Mouse (Mus musculus): ENCODE measurements at regions not wholly inside any gene's neighbourhood (a gene's known extent, or its start where the extent isn't known, plus 50 kb on each side); places are given as distances from the start of the nearest gene placed in this dataset.
"Not testable (repeated sequence)": the region's sequence is repeated elsewhere in the genome, so short reads cannot be mapped to it uniquely, and the experiment has no call there.

GRCm38 (mm10) chr3:18746898-18747297 lies 798.7 kb downstream of the Cypt12 start:
- ATAC-seq (ENCODE audit: low FRiP score): no peak
- no peaks in the 10 kb centered on the region for H3K4me1 ChIP-seq (replicated peaks; ENCODE audit: control insufficient read depth, insufficient read depth, low read length)
- H3K27me3 ChIP-seq (ENCODE audit: control insufficient read depth, insufficient read depth, low read length): no peaks in the 10 kb centered on the region
- no peaks in the 10 kb centered on the region for H3K36me3 ChIP-seq (ENCODE audit: control insufficient read depth, insufficient read depth, low read length)
- H3K4me3 ChIP-seq (ENCODE audit: low read depth, low read length): no peak overlapping the region
- H3K27ac ChIP-seq (ENCODE audit: low read depth, low read length): no peak overlapping the region
- H3K9ac ChIP-seq (ENCODE audit: low read depth, low read length): no peak overlapping the region
- H3K4me2 ChIP-seq (replicated peaks; ENCODE audit: low read depth, low read length): no peak overlapping the region
- WGBS: 59% methylated on average over 2 of the region's 2 CpGs
- H3K9me3 ChIP-seq (ENCODE audit: control insufficient read depth, low read length): no peaks in the 10 kb centered on the region
- DNase-seq (ENCODE audit: low spot score): no peak

- DNase-seq (ENCODE audit: low spot score): no peak
- Histone ChIP-seq H3K9ac (ENCODE audit: low read depth, low read length) (no peak overlapping the region), H3K27me3 (ENCODE audit: control insufficient read depth, insufficient read depth, low read length) (no peaks in the 10 kb centered on the region)
Measured at GRCm38 (mm10) chr3:18751660-18752259, 803.5 kb downstream of the Cypt12 start.

DNA sequence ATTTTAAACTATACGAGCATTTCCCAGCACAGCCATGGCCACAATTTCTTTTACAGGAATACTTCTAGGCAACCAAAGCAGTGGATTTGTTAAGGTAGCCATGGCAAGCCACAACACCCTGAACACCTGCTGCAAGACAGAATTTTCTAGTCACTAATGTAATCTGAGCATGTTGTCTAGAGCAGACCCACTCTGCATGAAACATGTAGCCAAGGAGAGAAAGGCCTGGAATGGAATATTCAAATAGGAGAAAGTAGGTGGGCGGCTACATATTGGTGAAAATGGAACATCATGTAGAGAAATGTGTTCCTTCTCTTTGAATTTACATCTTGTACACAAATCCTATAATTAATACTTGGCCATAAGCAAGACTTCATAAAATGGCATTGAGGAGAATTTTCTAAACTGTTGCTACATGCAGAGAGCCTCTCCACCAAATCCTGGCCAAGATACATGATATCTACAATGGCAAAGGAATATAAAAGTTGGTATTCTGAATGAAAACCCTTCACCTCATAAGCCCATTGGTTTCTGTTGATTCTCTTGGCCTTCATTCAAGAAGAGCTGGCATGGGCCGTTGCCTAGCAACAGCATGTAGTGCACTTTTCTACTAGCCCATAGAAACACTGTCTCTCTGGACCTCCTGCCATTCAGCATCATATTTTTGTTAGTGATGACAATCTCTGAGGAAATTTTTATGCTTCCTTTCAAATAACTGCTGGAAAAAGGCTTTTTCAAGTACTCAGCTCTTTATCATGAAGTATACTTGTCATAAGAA lies 816.3 kb downstream of the Cypt12 start:
- no peaks in the 10 kb centered on the region for H3K4me1 ChIP-seq (replicated peaks; ENCODE audit: control insufficient read depth, insufficient read depth, low read length)
- no peaks in the 10 kb centered on the region for H3K27me3 ChIP-seq (ENCODE audit: control insufficient read depth, insufficient read depth, low read length)
- ATAC-seq (ENCODE audit: low FRiP score): no peak
- H3K4me3 ChIP-seq (ENCODE audit: low read depth, low read length): no peak overlapping the region
- H3K36me3 ChIP-seq (ENCODE audit: control insufficient read depth, insufficient read depth, low read length): no peaks in the 10 kb centered on the region
- no peak overlapping the region for H3K27ac ChIP-seq (ENCODE audit: low read depth, low read length)
- no peaks in the 10 kb centered on the region for H3K9me3 ChIP-seq (ENCODE audit: control insufficient read depth, low read length)
- DNase-seq (ENCODE audit: low spot score): no peak
- H3K9ac ChIP-seq (ENCODE audit: low read depth, low read length): no peak overlapping the region
- no peak overlapping the region for H3K4me2 ChIP-seq (replicated peaks; ENCODE audit: low read depth, low read length)
- 89% methylated on average over 3 of the region's 3 CpGs for WGBS

More at GRCm38 (mm10) chr3:18751660-18752259, 803.5 kb downstream of the Cypt12 start:
- Histone ChIP-seq H3K27ac (ENCODE audit: low read depth, low read length) (no peak overlapping the region), H3K4me3 (ENCODE audit: low read depth, low read length) (no peak overlapping the region), H3K4me2 (replicated peaks; ENCODE audit: low read depth, low read length) (no peak overlapping the region), H3K36me3 (ENCODE audit: control insufficient read depth, insufficient read depth, low read length) (no peaks in the 10 kb centered on the region), H3K4me1 (replicated peaks; ENCODE audit: control insufficient read depth, insufficient read depth, low read length) (no peaks in the 10 kb centered on the region), H3K9me3 (ENCODE audit: control insufficient read depth, low read length) (no peaks in the 10 kb centered on the region)
- 88% methylated on average over 6 of the region's 6 CpGs for WGBS
- ATAC-seq (ENCODE audit: low FRiP score): no peak

- WGBS: 53% methylated on average over 1 of the region's 1 CpGs
- Histone ChIP-seq H3K9me3 (ENCODE audit: control insufficient read depth, low read length) (no peaks in the 10 kb centered on the region), H3K4me2 (replicated peaks; ENCODE audit: low read depth, low read length) (no peak overlapping the region), H3K4me3 (ENCODE audit: low read depth, low read length) (no peak overlapping the region), H3K9ac (ENCODE audit: low read depth, low read length) (no peak overlapping the region), H3K27ac (ENCODE audit: low read depth, low read length) (no peak overlapping the region), H3K4me1 (replicated peaks; ENCODE audit: control insufficient read depth, insufficient read depth, low read length) (no peaks in the 10 kb centered on the region), H3K36me3 (ENCODE audit: control insufficient read depth, insufficient read depth, low read length) (no peaks in the 10 kb centered on the region), H3K27me3 (ENCODE audit: control insufficient read depth, insufficient read depth, low read length) (no peaks in the 10 kb centered on the region)
- DNase-seq (ENCODE audit: low spot score): peak; percentile 15
- ATAC-seq (ENCODE audit: low FRiP score): no peak
Measured at GRCm38 (mm10) chr3:18778481-18778880, 830.3 kb downstream of the Cypt12 start.

DNA sequence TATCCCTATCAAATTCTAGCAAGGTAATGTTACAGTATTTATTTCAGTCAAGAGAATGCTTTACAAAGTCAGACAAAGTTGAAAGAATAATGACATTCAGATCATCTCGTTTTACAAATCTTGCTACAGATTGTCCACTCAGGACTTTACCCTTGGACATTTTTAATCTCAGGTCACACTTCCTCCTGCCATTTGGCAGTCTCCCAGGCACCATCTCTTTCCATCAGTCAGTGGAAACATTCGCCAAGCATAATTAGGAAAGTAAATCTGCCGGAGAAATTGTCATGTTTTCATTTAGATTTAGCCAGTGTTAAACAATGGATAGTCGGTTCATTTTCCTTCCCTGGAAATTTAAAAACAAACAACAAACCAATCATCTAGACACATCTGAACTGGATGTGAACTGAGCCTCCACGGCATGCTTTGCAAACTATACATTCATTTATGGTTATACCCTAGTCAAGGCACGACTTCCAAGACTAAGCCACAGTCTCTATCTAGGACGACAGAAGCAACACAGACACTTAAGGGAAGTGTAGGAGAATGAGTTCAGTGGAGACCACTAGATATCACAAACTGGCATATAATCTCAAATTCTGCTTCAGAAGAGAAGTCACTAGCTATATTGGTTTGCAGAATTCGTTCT lies 839.4 kb downstream of the Cypt12 start:
- WGBS: 85% methylated on average over 8 of the region's 8 CpGs
- Histone ChIP-seq H3K36me3 (ENCODE audit: control insufficient read depth, insufficient read depth, low read length) (no peaks in the 10 kb centered on the region), H3K27me3 (ENCODE audit: control insufficient read depth, insufficient read depth, low read length) (no peaks in the 10 kb centered on the region), H3K9me3 (ENCODE audit: control insufficient read depth, low read length) (no peaks in the 10 kb centered on the region), H3K4me2 (replicated peaks; ENCODE audit: low read depth, low read length) (no peak overlapping the region), H3K4me1 (replicated peaks; ENCODE audit: control insufficient read depth, insufficient read depth, low read length) (no peaks in the 10 kb centered on the region), H3K4me3 (ENCODE audit: low read depth, low read length) (no peak overlapping the region), H3K9ac (ENCODE audit: low read depth, low read length) (no peak overlapping the region), H3K27ac (ENCODE audit: low read depth, low read length) (no peak overlapping the region)
- ATAC-seq (ENCODE audit: low FRiP score): no peak
- no peak for DNase-seq (ENCODE audit: low spot score)

- WGBS: 89% methylated on average over 3 of the region's 3 CpGs
- no peaks in the 10 kb centered on the region for H3K36me3 ChIP-seq (ENCODE audit: control insufficient read depth, insufficient read depth, low read length)
- no peak overlapping the region for H3K4me2 ChIP-seq (replicated peaks; ENCODE audit: low read depth, low read length)
- no peak overlapping the region for H3K27ac ChIP-seq (ENCODE audit: low read depth, low read length)
- no peak overlapping the region for H3K4me3 ChIP-seq (ENCODE audit: low read depth, low read length)
- H3K9ac ChIP-seq (ENCODE audit: low read depth, low read length): no peak overlapping the region
- no peaks in the 10 kb centered on the region for H3K27me3 ChIP-seq (ENCODE audit: control insufficient read depth, insufficient read depth, low read length)
- H3K4me1 ChIP-seq (replicated peaks; ENCODE audit: control insufficient read depth, insufficient read depth, low read length): no peaks in the 10 kb centered on the region
- ATAC-seq (ENCODE audit: low FRiP score) (no peak), DNase-seq (ENCODE audit: low spot score) (no peak)
- H3K9me3 ChIP-seq (ENCODE audit: control insufficient read depth, low read length): no peaks in the 10 kb centered on the region
Measured at GRCm38 (mm10) chr3:18802794-18803193, 825.7 kb downstream of the 1700064H15Rik start.

DNA sequence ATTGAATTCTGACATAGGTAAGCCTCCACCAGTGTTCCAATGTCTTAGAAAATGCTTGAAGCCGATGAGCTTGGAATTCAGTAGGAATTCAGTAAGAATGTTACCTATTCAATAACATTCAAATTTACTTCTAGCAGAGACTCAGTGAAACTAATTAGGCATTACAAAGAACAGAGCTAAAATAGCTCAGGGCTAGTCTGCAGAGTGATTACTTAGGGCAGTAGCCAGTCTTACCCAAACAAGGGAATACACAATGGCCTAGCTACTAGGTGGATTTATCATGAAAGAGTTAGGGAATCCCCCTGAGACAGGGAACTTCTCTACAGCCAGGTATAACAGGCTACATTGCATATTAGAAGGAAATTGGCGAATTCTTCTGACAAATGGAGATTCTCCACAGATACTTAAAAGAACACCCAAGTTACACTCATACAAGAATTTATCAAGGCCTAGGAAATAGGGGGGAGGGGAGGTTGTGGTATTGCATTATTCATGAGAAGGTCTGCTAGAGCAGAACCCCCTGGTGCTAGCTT lies 799.6 kb downstream of the 1700064H15Rik start:
- WGBS: 50% methylated on average over 2 of the region's 2 CpGs
- not testable (repeated sequence) for ATAC-seq (ENCODE audit: low FRiP score); H3K4me3 ChIP-seq (ENCODE audit: low read depth, low read length); H3K36me3 ChIP-seq (ENCODE audit: control insufficient read depth, insufficient read depth, low read length); H3K4me2 ChIP-seq (replicated peaks; ENCODE audit: low read depth, low read length); H3K9ac ChIP-seq (ENCODE audit: low read depth, low read length); H3K27me3 ChIP-seq (ENCODE audit: control insufficient read depth, insufficient read depth, low read length); H3K9me3 ChIP-seq (ENCODE audit: control insufficient read depth, low read length); H3K27ac ChIP-seq (ENCODE audit: low read depth, low read length); DNase-seq (ENCODE audit: low spot score); H3K4me1 ChIP-seq (replicated peaks; ENCODE audit: control insufficient read depth, insufficient read depth, low read length)

DNA sequence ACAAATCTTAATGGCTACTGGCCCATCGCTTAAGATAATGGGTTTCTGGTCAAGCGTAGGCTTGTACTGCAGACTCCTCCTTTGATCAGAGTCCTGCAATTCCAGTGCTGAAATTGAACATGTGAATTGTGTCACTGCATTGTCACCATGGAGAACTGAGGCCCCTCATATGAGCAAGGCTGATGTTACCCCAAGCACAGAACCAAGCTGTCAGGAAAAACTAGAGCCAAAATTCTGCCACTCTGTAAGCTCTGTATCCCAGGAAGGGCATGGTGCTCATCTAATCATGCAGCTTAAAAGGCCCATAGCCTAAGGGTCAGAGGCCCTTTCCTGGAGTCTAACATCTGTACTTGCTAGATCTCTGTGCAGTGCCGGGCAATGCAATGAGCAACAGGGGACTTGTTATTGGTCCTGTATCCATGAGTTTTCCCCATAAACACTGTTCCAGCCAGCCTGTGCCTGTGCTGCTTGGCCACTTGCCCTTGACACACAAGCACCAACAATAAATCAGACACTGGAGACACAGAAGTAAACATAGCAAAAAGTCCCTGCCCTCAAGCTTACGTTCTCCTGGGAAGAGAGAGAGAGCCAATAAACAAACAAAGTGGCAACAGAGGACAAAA lies 760.2 kb downstream of the 1700064H15Rik start:
- 79% methylated on average over 4 of the region's 4 CpGs for WGBS
- Histone ChIP-seq H3K4me2 (replicated peaks; ENCODE audit: low read depth, low read length) (no peak overlapping the region), H3K9ac (ENCODE audit: low read depth, low read length) (no peak overlapping the region), H3K4me1 (replicated peaks; ENCODE audit: control insufficient read depth, insufficient read depth, low read length) (no peaks in the 10 kb centered on the region), H3K4me3 (ENCODE audit: low read depth, low read length) (no peak overlapping the region), H3K36me3 (ENCODE audit: control insufficient read depth, insufficient read depth, low read length) (no peaks in the 10 kb centered on the region), H3K9me3 (ENCODE audit: control insufficient read depth, low read length) (no peaks in the 10 kb centered on the region), H3K27ac (ENCODE audit: low read depth, low read length) (no peak overlapping the region), H3K27me3 (ENCODE audit: control insufficient read depth, insufficient read depth, low read length) (no peaks in the 10 kb centered on the region)
- DNase-seq (ENCODE audit: low spot score) (no peak), ATAC-seq (ENCODE audit: low FRiP score) (no peak)

All from hindbrain, embryonic 11.5 days (tissue).